Mouse (Mus musculus): ENCODE measurements around the gene Oxt.
"Not testable (repeated sequence)": the region's sequence is repeated elsewhere in the genome, so short reads cannot be mapped to it uniquely, and the experiment has no call there.

DNA sequence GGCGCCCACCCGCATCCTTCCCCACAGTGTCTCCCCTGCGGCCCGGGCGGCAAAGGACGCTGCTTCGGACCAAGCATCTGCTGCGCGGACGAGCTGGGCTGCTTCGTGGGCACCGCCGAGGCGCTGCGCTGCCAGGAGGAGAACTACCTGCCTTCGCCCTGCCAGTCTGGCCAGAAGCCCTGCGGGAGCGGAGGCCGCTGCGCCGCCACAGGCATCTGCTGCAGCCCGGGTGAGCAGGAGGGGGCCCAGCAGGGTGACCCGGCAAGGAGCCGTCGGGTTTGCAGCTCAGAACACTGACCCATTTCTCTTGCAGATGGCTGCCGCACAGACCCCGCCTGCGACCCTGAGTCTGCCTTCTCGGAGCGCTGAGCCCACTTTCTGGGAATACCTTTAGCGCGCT lies 591 bp downstream of the Oxt start:
- not testable (repeated sequence) for TF ChIP-seq CTCF (IDR thresholded peaks at IDR 0.05; ENCODE audit: low read depth, low read length); POLR2A (IDR thresholded peaks at IDR 0.05; ENCODE audit: insufficient read depth, low read length); EP300 (IDR thresholded peaks at IDR 0.05; ENCODE audit: insufficient read depth, low read depth, low read length)
